Mouse (Mus musculus): ENCODE results near the gene Zfp62. TPM values are rescaled to one million over a fixed set of nuclear protein-coding genes. Genes with fewer than 3 reads are reported as not detected.

The Zfp62 gene
- polyA plus RNA-seq, 1 experiment from 2014 or later = 35.3 TPM

GRCm38 (mm10) chr11:49232781-49233180 lies 29.7 kb downstream of the Zfp62 start:
- Histone ChIP-seq H3K4me1 (ENCODE audit: control insufficient read depth, insufficient read depth, low read depth, low read length) (no peaks in the 10 kb centered on the region), H3K4me2 (ENCODE audit: low read length) (no peak overlapping the region), H3K27me3 (replicated peaks; ENCODE audit: control insufficient read depth, insufficient read depth, low read length) (no peaks in the 10 kb centered on the region), H3K27ac (ENCODE audit: low read depth, low read length) (no peak overlapping the region), H3K4me3 (ENCODE audit: low read length) (no peak overlapping the region), H3K36me3 (ENCODE audit: control insufficient read depth, insufficient read depth, low read length) (no peaks in the 10 kb centered on the region), H3K9ac (ENCODE audit: low read depth, low read length) (no peak overlapping the region), H3K9me3 (ENCODE audit: control insufficient read depth, low read length) (no peaks in the 10 kb centered on the region)
- no peak for ATAC-seq
- 75% methylated on average over 3 of the region's 3 CpGs for WGBS

- H3K27me3 ChIP-seq (replicated peaks; ENCODE audit: control insufficient read depth, insufficient read depth, low read length) = no peaks in the 10 kb centered on the region
- 72% methylated on average over 3 of the region's 3 CpGs for WGBS
- H3K4me2 ChIP-seq (ENCODE audit: low read length) = no peak overlapping the region
- no peaks in the 10 kb centered on the region for H3K4me1 ChIP-seq (ENCODE audit: control insufficient read depth, insufficient read depth, low read depth, low read length)
- H3K36me3 ChIP-seq (ENCODE audit: control insufficient read depth, insufficient read depth, low read length) = no peaks in the 10 kb centered on the region
- no peak overlapping the region for H3K27ac ChIP-seq (ENCODE audit: low read depth, low read length)
- no peak overlapping the region for H3K4me3 ChIP-seq (ENCODE audit: low read length)
- no peak overlapping the region for H3K9ac ChIP-seq (ENCODE audit: low read depth, low read length)
- no peak for ATAC-seq
- H3K9me3 ChIP-seq (ENCODE audit: control insufficient read depth, low read length) = no peaks in the 10 kb centered on the region
Observed at GRCm38 (mm10) chr11:49235459-49236207, 32.5 kb downstream of the Zfp62 start.

GRCm38 (mm10) chr11:49236891-49237290 lies 33.8 kb downstream of the Zfp62 start:
- Histone ChIP-seq H3K4me1 (ENCODE audit: control insufficient read depth, insufficient read depth, low read depth, low read length) (no peaks in the 10 kb centered on the region), H3K27ac (ENCODE audit: low read depth, low read length) (no peak overlapping the region), H3K36me3 (ENCODE audit: control insufficient read depth, insufficient read depth, low read length) (no peaks in the 10 kb centered on the region), H3K9me3 (ENCODE audit: control insufficient read depth, low read length) (no peaks in the 10 kb centered on the region), H3K4me3 (ENCODE audit: low read length) (no peak overlapping the region), H3K9ac (ENCODE audit: low read depth, low read length) (no peak overlapping the region), H3K27me3 (replicated peaks; ENCODE audit: control insufficient read depth, insufficient read depth, low read length) (no peaks in the 10 kb centered on the region), H3K4me2 (ENCODE audit: low read length) (no peak overlapping the region)
- 80% methylated on average over 1 of the region's 1 CpGs for WGBS
- no peak for ATAC-seq

- no peaks in the 10 kb centered on the region for H3K4me1 ChIP-seq (ENCODE audit: control insufficient read depth, insufficient read depth, low read depth, low read length)
- H3K27me3 ChIP-seq (replicated peaks; ENCODE audit: control insufficient read depth, insufficient read depth, low read length) = no peaks in the 10 kb centered on the region
- no peak overlapping the region for H3K9ac ChIP-seq (ENCODE audit: low read depth, low read length)
- WGBS = 83% methylated on average over 2 of the region's 2 CpGs
- no peak overlapping the region for H3K4me2 ChIP-seq (ENCODE audit: low read length)
- no peak for ATAC-seq
- H3K4me3 ChIP-seq (ENCODE audit: low read length) = no peak overlapping the region
- H3K27ac ChIP-seq (ENCODE audit: low read depth, low read length) = no peak overlapping the region
- no peaks in the 10 kb centered on the region for H3K36me3 ChIP-seq (ENCODE audit: control insufficient read depth, insufficient read depth, low read length)
- H3K9me3 ChIP-seq (ENCODE audit: control insufficient read depth, low read length) = no peaks in the 10 kb centered on the region
Observed at GRCm38 (mm10) chr11:49237532-49237931, 34.4 kb downstream of the Zfp62 start.

- Histone ChIP-seq H3K27ac (ENCODE audit: low read depth, low read length) (no peak overlapping the region), H3K27me3 (replicated peaks; ENCODE audit: control insufficient read depth, insufficient read depth, low read length) (no peaks in the 10 kb centered on the region), H3K4me2 (ENCODE audit: low read length) (no peak overlapping the region), H3K36me3 (ENCODE audit: control insufficient read depth, insufficient read depth, low read length) (no peaks in the 10 kb centered on the region), H3K9me3 (ENCODE audit: control insufficient read depth, low read length) (no peaks in the 10 kb centered on the region), H3K4me3 (ENCODE audit: low read length) (no peak overlapping the region), H3K9ac (ENCODE audit: low read depth, low read length) (no peak overlapping the region), H3K4me1 (ENCODE audit: control insufficient read depth, insufficient read depth, low read depth, low read length) (peaks cover 12% of the 10 kb centered on the region)
- no peak for ATAC-seq
- WGBS = 93% methylated on average over 1 of the region's 1 CpGs
Observed at GRCm38 (mm10) chr11:49240310-49240709, 37.2 kb downstream of the Zfp62 start.

GRCm38 (mm10) chr11:49240874-49241273 lies 37.8 kb downstream of the Zfp62 start:
- peaks cover 18% of the 10 kb centered on the region for H3K4me1 ChIP-seq (ENCODE audit: control insufficient read depth, insufficient read depth, low read depth, low read length)
- ATAC-seq = no peak
- H3K4me2 ChIP-seq (ENCODE audit: low read length) = no peak overlapping the region
- no peaks in the 10 kb centered on the region for H3K27me3 ChIP-seq (replicated peaks; ENCODE audit: control insufficient read depth, insufficient read depth, low read length)
- no peaks in the 10 kb centered on the region for H3K36me3 ChIP-seq (ENCODE audit: control insufficient read depth, insufficient read depth, low read length)
- 84% methylated on average over 4 of the region's 4 CpGs for WGBS
- H3K27ac ChIP-seq (ENCODE audit: low read depth, low read length) = no peak overlapping the region
- no peaks in the 10 kb centered on the region for H3K9me3 ChIP-seq (ENCODE audit: control insufficient read depth, low read length)
- H3K9ac ChIP-seq (ENCODE audit: low read depth, low read length) = no peak overlapping the region
- H3K4me3 ChIP-seq (ENCODE audit: low read length) = no peak overlapping the region

GRCm38 (mm10) chr11:49241471-49241870 lies 38.4 kb downstream of the Zfp62 start:
- WGBS = no CpG with 5 or more reads among the region's 1 CpGs

GRCm38 (mm10) chr11:49242944-49243626 lies 40.0 kb downstream of the Zfp62 start:
- H3K36me3 ChIP-seq (ENCODE audit: control insufficient read depth, insufficient read depth, low read length) = no peaks in the 10 kb centered on the region
- H3K27me3 ChIP-seq (replicated peaks; ENCODE audit: control insufficient read depth, insufficient read depth, low read length) = no peaks in the 10 kb centered on the region
- H3K4me2 ChIP-seq (ENCODE audit: low read length) = peak overlapping the region; percentile 79
- peak overlapping the region; percentile 93 for H3K27ac ChIP-seq (ENCODE audit: low read depth, low read length)
- peak overlapping the region; percentile 90 for H3K9ac ChIP-seq (ENCODE audit: low read depth, low read length)
- ATAC-seq = peak; percentile 6; the same call in 1 of the 2 replicates
- H3K4me1 ChIP-seq (ENCODE audit: control insufficient read depth, insufficient read depth, low read depth, low read length) = peaks cover 32% of the 10 kb centered on the region
- H3K4me3 ChIP-seq (ENCODE audit: low read length) = peak overlapping the region; percentile 82
- no peaks in the 10 kb centered on the region for H3K9me3 ChIP-seq (ENCODE audit: control insufficient read depth, low read length)
- WGBS = 22% methylated on average over 11 of the region's 11 CpGs

More at GRCm38 (mm10) chr11:49241471-49241870, 38.4 kb downstream of the Zfp62 start:
- H3K27ac ChIP-seq (ENCODE audit: low read depth, low read length) = no peak overlapping the region
- no peaks in the 10 kb centered on the region for H3K36me3 ChIP-seq (ENCODE audit: control insufficient read depth, insufficient read depth, low read length)
- no peak overlapping the region for H3K4me3 ChIP-seq (ENCODE audit: low read length)
- H3K4me1 ChIP-seq (ENCODE audit: control insufficient read depth, insufficient read depth, low read depth, low read length) = peaks cover 21% of the 10 kb centered on the region
- ATAC-seq = no peak
- H3K9me3 ChIP-seq (ENCODE audit: control insufficient read depth, low read length) = no peaks in the 10 kb centered on the region
- no peak overlapping the region for H3K9ac ChIP-seq (ENCODE audit: low read depth, low read length)
- H3K4me2 ChIP-seq (ENCODE audit: low read length) = no peak overlapping the region
- H3K27me3 ChIP-seq (replicated peaks; ENCODE audit: control insufficient read depth, insufficient read depth, low read length) = no peaks in the 10 kb centered on the region

- Histone ChIP-seq H3K27ac (ENCODE audit: low read depth, low read length) (peak within 1 kb of the TSS; percentile 93), H3K9me3 (ENCODE audit: control insufficient read depth, low read length) (no peaks in the 10 kb centered on the region), H3K27me3 (replicated peaks; ENCODE audit: control insufficient read depth, insufficient read depth, low read length) (no peaks in the 10 kb centered on the region), H3K4me3 (ENCODE audit: low read length) (peak within 1 kb of the TSS; percentile 82), H3K4me1 (ENCODE audit: control insufficient read depth, insufficient read depth, low read depth, low read length) (peaks cover 32% of the 10 kb centered on the region), H3K4me2 (ENCODE audit: low read length) (peak within 1 kb of the TSS; percentile 79), H3K36me3 (ENCODE audit: control insufficient read depth, insufficient read depth, low read length) (no peaks in the 10 kb centered on the region), H3K9ac (ENCODE audit: low read depth, low read length) (peak within 1 kb of the TSS; percentile 90)
- ATAC-seq = peak; percentile 98
- WGBS = under 1% methylated on average over 60 of the region's 60 CpGs
Observed at GRCm38 (mm10) chr11:49243727-49244594, 40.9 kb downstream of the Zfp62 start, which contains the start of gene Mgat1. Gene Mgat1 (plus strand): TSS chr11:49244191.

Measured in hindbrain, embryonic 16.5 days (tissue).